8 mouse cellular contexts compared by ENCODE assay signal in the genomic region with DNA sequence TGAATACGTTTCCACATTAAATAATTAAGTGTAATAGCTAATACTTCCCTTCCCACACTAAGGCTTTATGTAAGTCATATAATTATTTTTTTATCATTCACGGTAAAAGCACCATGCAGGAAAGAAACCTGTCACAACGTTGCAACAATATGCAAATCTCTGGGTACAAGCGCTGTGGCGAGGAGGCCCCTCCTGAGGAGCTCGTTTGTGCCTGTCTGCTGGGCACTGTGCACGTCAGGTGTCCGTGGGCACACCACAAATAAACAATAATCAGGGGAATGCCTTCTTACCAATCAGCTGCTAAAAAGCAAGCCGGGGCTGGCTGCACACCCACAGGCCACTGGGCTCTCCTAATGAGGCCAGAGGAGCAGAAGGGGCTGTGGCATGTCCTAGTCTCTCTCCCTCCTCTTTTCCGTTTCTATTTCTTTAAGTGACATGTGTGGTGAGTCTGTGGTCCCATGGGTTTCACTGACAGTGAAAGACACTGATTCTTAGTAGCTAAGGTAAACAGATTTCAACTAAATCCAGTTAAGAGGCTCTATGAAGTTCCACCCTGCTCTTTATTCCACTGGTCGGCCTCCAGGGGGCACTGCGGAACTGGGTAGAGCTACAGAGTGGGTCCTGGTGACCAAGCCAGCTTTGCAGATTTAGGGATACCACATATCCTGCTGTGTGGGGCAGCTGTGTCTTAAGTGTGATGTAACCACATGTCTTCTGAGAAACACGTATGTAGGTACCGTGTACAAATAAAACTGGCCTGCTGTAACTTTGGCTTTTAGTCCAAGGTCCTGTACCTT.
DNase-seq lines count a peak whose midpoint lies in the region; ATAC-seq and TF ChIP-seq lines count a peak whose summit lies in the region.

No protein-coding gene starts in this region.

- no peak overlapping the region for H3K9ac ChIP-seq in intestine, postnatal 0 days (ENCODE audit: low read depth, low read length)
- no peak overlapping the region for H3K9ac ChIP-seq in intestine, embryonic 16.5 days (ENCODE audit: low read depth, low read length)
- H3K9ac ChIP-seq in limb, embryonic 13.5 days = no peak overlapping the region
- H3K9ac ChIP-seq in stomach, postnatal 0 days (ENCODE audit: low read length) = no peak overlapping the region

- H3K4me3 ChIP-seq in intestine, postnatal 0 days (ENCODE audit: low read depth, low read length) = no peak overlapping the region
- H3K4me3 ChIP-seq in intestine, embryonic 16.5 days (ENCODE audit: low read length) = no peak overlapping the region
- H3K4me3 ChIP-seq in kidney, adult 2 months (ENCODE audit: insufficient read depth, low read depth, low read length) = no peak overlapping the region
- H3K4me3 ChIP-seq in limb, embryonic 13.5 days = no peak overlapping the region
- H3K4me3 ChIP-seq in stomach, postnatal 0 days (ENCODE audit: low read depth, low read length) = no peak overlapping the region

- no peak overlapping the region for H3K4me2 ChIP-seq in intestine, postnatal 0 days (replicated peaks; ENCODE audit: low read depth)
- no peak overlapping the region for H3K4me2 ChIP-seq in intestine, embryonic 16.5 days (ENCODE audit: low read depth, low read length)
- no peak overlapping the region for H3K4me2 ChIP-seq in limb, embryonic 13.5 days (replicated peaks)
- H3K4me2 ChIP-seq in stomach, postnatal 0 days (replicated peaks; ENCODE audit: low read depth) = no peak overlapping the region

- ATAC-seq in intestine, postnatal 0 days = no peak
- ATAC-seq in intestine, embryonic 16.5 days = no peak
- ATAC-seq in limb, embryonic 13.5 days (ENCODE audit: low FRiP score, low read depth) = peak; percentile 80; the same call in 1 of the 2 replicates
- ATAC-seq in stomach, postnatal 0 days (ENCODE audit: low FRiP score, low TSS enrichment) = peak; percentile 74; the same call in 1 of the 2 replicates

- DNase-seq in cerebellum, adult 9-10 months = peak; percentile 79
- peak; percentile 41 to 73 for DNase-seq in frontal cortex, postnatal 25 days (ENCODE audit: low spot score in 2 of 2)
- DNase-seq in kidney, adult 2 months = peak; percentile 44
- peak; percentile 3 for DNase-seq in naive thymus-derived CD4-positive, alpha-beta T cell, adult 2 months (ENCODE audit: low read depth)
- peak; percentile 82 for DNase-seq in stomach, postnatal 0 days (ENCODE audit: low spot score)

- peak; percentile 85 for TF ChIP-seq CTCF in intestine, postnatal 0 days (IDR thresholded peaks at IDR 0.05; ENCODE audit: low read depth)
- peak; percentile 74 for TF ChIP-seq CTCF in kidney, adult 2 months (conservative IDR thresholded peaks at IDR 0.05; ENCODE audit: insufficient read depth, insufficient read length, low read depth, low read length)
- TF ChIP-seq CTCF in stomach, postnatal 0 days (IDR thresholded peaks at IDR 0.05; ENCODE audit: low read depth) = peak; percentile 90

- H3K36me3 ChIP-seq in intestine, postnatal 0 days (ENCODE audit: control insufficient read depth, insufficient read depth) = no peaks in the 10 kb centered on the region
- no peaks in the 10 kb centered on the region for H3K36me3 ChIP-seq in intestine, embryonic 16.5 days (ENCODE audit: control insufficient read depth, insufficient read depth, low read length)
- no peaks in the 10 kb centered on the region for H3K36me3 ChIP-seq in kidney, adult 2 months (ENCODE audit: control insufficient read depth, insufficient read depth, low read length)
- peaks cover 35% of the 10 kb centered on the region for H3K36me3 ChIP-seq in limb, embryonic 13.5 days
- H3K36me3 ChIP-seq in stomach, postnatal 0 days (ENCODE audit: control insufficient read depth, insufficient read depth, low read length) = no peaks in the 10 kb centered on the region; the same call in 1 of the 2 replicates

- no peaks in the 10 kb centered on the region for H3K4me1 ChIP-seq in intestine, postnatal 0 days (replicated peaks; ENCODE audit: control insufficient read depth, insufficient read depth, low read length)
- no peaks in the 10 kb centered on the region for H3K4me1 ChIP-seq in intestine, embryonic 16.5 days (ENCODE audit: control insufficient read depth, insufficient read depth, low read length)
- H3K4me1 ChIP-seq in kidney, adult 2 months (ENCODE audit: control insufficient read depth, insufficient read depth, low read length) = no peaks in the 10 kb centered on the region
- peaks cover 5% of the 10 kb centered on the region; the same call in 1 of the 2 replicates for H3K4me1 ChIP-seq in limb, embryonic 13.5 days
- H3K4me1 ChIP-seq in stomach, postnatal 0 days (replicated peaks; ENCODE audit: control insufficient read depth, insufficient read depth) = no peaks in the 10 kb centered on the region

- TF ChIP-seq EP300 in stomach, postnatal 0 days (optimal IDR thresholded peaks at IDR 0.05) = no peak

- H3K27ac ChIP-seq in intestine, postnatal 0 days (ENCODE audit: low read depth, low read length) = no peak overlapping the region
- H3K27ac ChIP-seq in intestine, embryonic 16.5 days (ENCODE audit: low read length) = no peak overlapping the region
- no peak overlapping the region for H3K27ac ChIP-seq in kidney, adult 2 months (ENCODE audit: insufficient read depth, low read depth, low read length)
- H3K27ac ChIP-seq in limb, embryonic 13.5 days = no peak overlapping the region
- no peak overlapping the region for H3K27ac ChIP-seq in stomach, postnatal 0 days (replicated peaks)

- 0 out of 2 replicates have a peak, but pooled peaks cover 2% of the 10 kb centered on the region for H3K27me3 ChIP-seq in intestine, postnatal 0 days (replicated peaks; ENCODE audit: control insufficient read depth, insufficient read depth, low read length)
- no peaks in the 10 kb centered on the region for H3K27me3 ChIP-seq in intestine, embryonic 16.5 days (replicated peaks; ENCODE audit: control insufficient read depth, insufficient read depth, low read length)
- H3K27me3 ChIP-seq in kidney, adult 2 months (replicated peaks; ENCODE audit: control insufficient read depth, insufficient read depth, low read length) = no peaks in the 10 kb centered on the region
- H3K27me3 ChIP-seq in limb, embryonic 13.5 days = no peaks in the 10 kb centered on the region
- H3K27me3 ChIP-seq in stomach, postnatal 0 days (ENCODE audit: control insufficient read depth, insufficient read depth, low read length) = no peaks in the 10 kb centered on the region

- H3K9me3 ChIP-seq in intestine, postnatal 0 days (ENCODE audit: control insufficient read depth) = no peaks in the 10 kb centered on the region
- H3K9me3 ChIP-seq in intestine, embryonic 16.5 days (ENCODE audit: control insufficient read depth, low read length) = no peaks in the 10 kb centered on the region
- no peaks in the 10 kb centered on the region for H3K9me3 ChIP-seq in limb, embryonic 13.5 days
- no peaks in the 10 kb centered on the region for H3K9me3 ChIP-seq in stomach, postnatal 0 days (ENCODE audit: control insufficient read depth, low read length)

- WGBS in intestine, postnatal 0 days = 54% methylated on average over 14 of the region's 14 CpGs
- 55% methylated on average over 14 of the region's 14 CpGs for WGBS in intestine, embryonic 16.5 days
- WGBS in kidney, adult 2 months = 52% methylated on average over 14 of the region's 14 CpGs
- WGBS in limb, embryonic 13.5 days = 54% methylated on average over 14 of the region's 14 CpGs
- 56% methylated on average over 14 of the region's 14 CpGs for WGBS in stomach, postnatal 0 days

- no peak for TF ChIP-seq POLR2A in kidney, adult 2 months (IDR thresholded peaks at IDR 0.05; ENCODE audit: low read depth, low read length)

Comparison
In these comparisons a context has a peak if more than half of its experiments do, and no peak if none do; other contexts are left out.
1. ATAC-seq: peak in limb, embryonic 13.5 days (single experiment) and stomach, postnatal 0 days (single experiment); none in intestine, postnatal 0 days (single experiment) and intestine, embryonic 16.5 days (single experiment).
2. DNase-seq: peak in every context shown above with its lines; median percentile 82 in stomach, postnatal 0 days; 79 in cerebellum, adult 9-10 months; 57 in frontal cortex, postnatal 25 days; 44 in kidney, adult 2 months; 3 in naive thymus-derived CD4-positive, alpha-beta T cell, adult 2 months.
3. Peak in every context shown above with its lines, with median percentiles within 50 percentile points of each other: CTCF ChIP-seq.